In the genomic region with DNA sequence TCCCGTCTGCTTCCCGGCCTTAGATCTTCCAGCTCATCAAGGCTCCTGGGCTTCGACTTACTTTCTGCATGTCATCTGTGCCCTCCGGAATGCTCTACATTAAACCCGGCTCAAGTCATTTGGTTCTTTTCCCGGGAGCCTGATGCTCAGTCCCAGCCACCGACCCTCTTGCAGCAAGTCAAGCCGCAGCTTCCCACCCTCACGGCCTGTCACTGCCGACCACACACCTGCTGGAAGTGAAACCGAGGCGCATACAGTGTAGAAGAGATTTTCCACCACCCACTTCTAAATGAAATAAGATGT, we compare ENCODE assay signal across 11 mouse cellular contexts.
DNase-seq lines count a peak whose midpoint lies in the region; ATAC-seq and TF ChIP-seq lines count a peak whose summit lies in the region.
"Had no signal": no experiment of that assay in that cellular context is flagged by ENCODE, and none has a peak within 500 bp of the region (broad histone marks: within the 10 kb centered on the region; RNA-seq: fewer than 3 reads in every experiment).

No protein-coding gene starts in this region.

- 74% methylated on average over 12 of the region's 12 CpGs for WGBS in heart, embryonic 15.5 days
- 46% methylated on average over 12 of the region's 12 CpGs for WGBS in kidney, postnatal 0 days
- WGBS in limb, embryonic 14.5 days = 33% methylated on average over 12 of the region's 12 CpGs

- ATAC-seq in heart, embryonic 15.5 days (replicated peaks; ENCODE audit: insufficient number of reproducible peaks, insufficient read depth, low FRiP score, low read depth) = no peak
- no peak for ATAC-seq in kidney, postnatal 0 days (replicated peaks; ENCODE audit: low FRiP score, low read depth)
- ATAC-seq in limb, embryonic 14.5 days (ENCODE audit: low FRiP score, low read depth) = peak; percentile 42

- no peaks in the 10 kb centered on the region for H3K36me3 ChIP-seq in heart, embryonic 15.5 days
- H3K36me3 ChIP-seq in kidney, postnatal 0 days (ENCODE audit: insufficient read depth, low read length) = no peaks in the 10 kb centered on the region
- 0 out of 2 replicates have a peak, but pooled peaks cover 3% of the 10 kb centered on the region for H3K36me3 ChIP-seq in limb, embryonic 14.5 days (ENCODE audit: control insufficient read depth, insufficient read depth, low read length)
- H3K36me3 ChIP-seq: midbrain, embryonic 12.5 days had no signal

- no peaks in the 10 kb centered on the region for H3K27me3 ChIP-seq in heart, embryonic 15.5 days
- no peaks in the 10 kb centered on the region for H3K27me3 ChIP-seq in kidney, postnatal 0 days (ENCODE audit: insufficient read depth, low read length)
- no peaks in the 10 kb centered on the region for H3K27me3 ChIP-seq in limb, embryonic 14.5 days (ENCODE audit: control insufficient read depth, insufficient read depth, low read length)
- H3K27me3 ChIP-seq: midbrain, embryonic 12.5 days had no signal

- peak overlapping the region; percentile 58 for H3K27ac ChIP-seq in heart, embryonic 15.5 days
- peak overlapping the region; percentile 73 for H3K27ac ChIP-seq in kidney, postnatal 0 days
- H3K27ac ChIP-seq in limb, embryonic 14.5 days (replicated peaks; ENCODE audit: low read depth, low read length) = peak overlapping the region; percentile 72
- H3K27ac ChIP-seq: midbrain, embryonic 12.5 days had no signal

- no peak overlapping the region for H3K9ac ChIP-seq in heart, embryonic 15.5 days
- no peak overlapping the region for H3K9ac ChIP-seq in kidney, postnatal 0 days (ENCODE audit: low read depth, low read length)
- no peak overlapping the region for H3K9ac ChIP-seq in limb, embryonic 14.5 days (ENCODE audit: low read depth, low read length, severe bottlenecking)
- H3K9ac ChIP-seq: midbrain, embryonic 12.5 days had no signal

- DNase-seq in cerebellum, adult 8-10 months = peak; percentile 43
- DNase-seq in cerebellum, adult 9-11 months = no peak
- DNase-seq in heart, adult 8-10 months (ENCODE audit: low spot score) = no peak
- no peak for DNase-seq in kidney, postnatal 0 days (ENCODE audit: low spot score)
- DNase-seq in kidney, postnatal 25 days = no peak
- DNase-seq in limb, embryonic 14.5 days (ENCODE audit: low spot score) = no peak
- DNase-seq in B cell, adult 2 months = no peak
- DNase-seq: right cerebral cortex, postnatal 14 days; thymus, postnatal 36 days had no signal

- no peak for TF ChIP-seq POLR2A in limb, embryonic 14.5 days (IDR thresholded peaks at IDR 0.05; ENCODE audit: borderline replicate concordance, extremely low read depth, insufficient read depth, insufficient read length)

- no peak overlapping the region for H3K4me3 ChIP-seq in heart, embryonic 15.5 days
- H3K4me3 ChIP-seq in kidney, postnatal 0 days (replicated peaks; ENCODE audit: low read depth, low read length) = no peak overlapping the region
- no peak overlapping the region for H3K4me3 ChIP-seq in limb, embryonic 14.5 days (replicated peaks; ENCODE audit: low read length)
- H3K4me3 ChIP-seq: midbrain, embryonic 12.5 days had no signal

- peaks cover 23% of the 10 kb centered on the region for H3K4me1 ChIP-seq in heart, embryonic 15.5 days (replicated peaks)
- H3K4me1 ChIP-seq in kidney, postnatal 0 days (replicated peaks; ENCODE audit: insufficient read depth, low read length) = peaks cover 16% of the 10 kb centered on the region
- peaks cover 35% of the 10 kb centered on the region for H3K4me1 ChIP-seq in limb, embryonic 14.5 days (ENCODE audit: control insufficient read depth, insufficient read depth, low read length)

- H3K9me3 ChIP-seq in heart, embryonic 15.5 days (replicated peaks) = no peaks in the 10 kb centered on the region
- no peaks in the 10 kb centered on the region for H3K9me3 ChIP-seq in kidney, postnatal 0 days (replicated peaks; ENCODE audit: low read length)
- no peaks in the 10 kb centered on the region for H3K9me3 ChIP-seq in limb, embryonic 14.5 days (ENCODE audit: control insufficient read depth, low read length)
- H3K9me3 ChIP-seq: midbrain, embryonic 12.5 days had no signal

- no peak overlapping the region; the same call in 1 of the 2 replicates for H3K4me2 ChIP-seq in heart, embryonic 15.5 days
- peak overlapping the region; percentile 10; the same call in 1 of the 2 replicates for H3K4me2 ChIP-seq in kidney, postnatal 0 days (ENCODE audit: low read length)
- peak overlapping the region; percentile 19; the same call in 1 of the 2 replicates for H3K4me2 ChIP-seq in limb, embryonic 14.5 days (replicated peaks; ENCODE audit: low read depth, low read length, severe bottlenecking)
- H3K4me2 ChIP-seq: midbrain, embryonic 12.5 days had no signal

- TF ChIP-seq CTCF in kidney, postnatal 0 days (IDR thresholded peaks at IDR 0.05; ENCODE audit: low read depth) = no peak
